Comparison of ENCODE assay signal across 15 mouse cellular contexts in genomic region chr2:141217925-141218324, GRCm38 (mm10).
"Had no signal": no experiment of that assay in that cellular context is flagged by ENCODE, and none has a peak within 500 bp of the region (broad histone marks: within the 10 kb centered on the region; RNA-seq: fewer than 3 reads in every experiment).

No protein-coding gene starts in this region.

- ATAC-seq: lung, postnatal 0 days; midbrain, embryonic 16.5 days had no signal

- H3K27ac ChIP-seq: kidney, embryonic 15.5 days; limb, embryonic 10.5 days; liver, embryonic 15.5 days; midbrain, embryonic 12.5 days; neural tube, embryonic 13.5 days had no signal

- H3K36me3 ChIP-seq: kidney, embryonic 15.5 days; liver, embryonic 15.5 days; midbrain, embryonic 12.5 days; neural tube, embryonic 13.5 days had no signal

- H3K4me3 ChIP-seq: kidney, embryonic 15.5 days; limb, embryonic 10.5 days; liver, embryonic 15.5 days; midbrain, embryonic 12.5 days; neural tube, embryonic 13.5 days had no signal

- H3K9ac ChIP-seq: kidney, embryonic 15.5 days; liver, embryonic 15.5 days; midbrain, embryonic 12.5 days; neural tube, embryonic 13.5 days had no signal

- H3K27me3 ChIP-seq: kidney, embryonic 15.5 days; liver, embryonic 15.5 days; midbrain, embryonic 12.5 days; neural tube, embryonic 13.5 days had no signal

- H3K4me2 ChIP-seq: kidney, embryonic 15.5 days; liver, embryonic 11.5 days; liver, embryonic 15.5 days; midbrain, embryonic 12.5 days; neural tube, embryonic 13.5 days had no signal

- DNase-seq: kidney, postnatal 14 days; lung, adult 2 months; lung, postnatal 36 days; right cerebral cortex, postnatal 4 days; spleen, adult 18-20 months; thymus, adult 2 months; thymus, postnatal 25 days had no signal

- H3K4me1 ChIP-seq: kidney, embryonic 15.5 days; liver, embryonic 15.5 days; midbrain, embryonic 12.5 days; neural tube, embryonic 13.5 days had no signal

- H3K9me3 ChIP-seq: limb, embryonic 10.5 days; liver, embryonic 15.5 days had no signal
